Mouse (Mus musculus): ENCODE data around the gene Gm5150. TPM values are rescaled to one million over a fixed set of nuclear protein-coding genes. Genes with fewer than 3 reads are reported as not detected.
"Not testable (repeated sequence)": the region's sequence is repeated elsewhere in the genome, so short reads cannot be mapped to it uniquely, and the experiment has no call there.

The Gm5150 gene
- polyA plus RNA-seq, 1 experiment: not detected

- Histone ChIP-seq H3K4me3 (ENCODE audit: insufficient read depth, poor library complexity, severe bottlenecking) (no peak overlapping the region), H3K79me2 (ENCODE audit: control insufficient read depth, insufficient read depth) (no peaks in the 10 kb centered on the region)
Measured at GRCm38 (mm10) chr3:16007827-16008226, 1.6 kb upstream of the Gm5150 start.

GRCm38 (mm10) chr3:16003890-16004633, 2.2 kb downstream of the Gm5150 start:
- TF ChIP-seq FOSL1 (IDR thresholded peaks at IDR 0.05; ENCODE audit: insufficient read depth, low read length, poor library complexity, severe bottlenecking): no peak
- TF ChIP-seq CTCF (IDR thresholded peaks at IDR 0.05; ENCODE audit: control insufficient read depth, insufficient read depth, insufficient read length): no peak
- no peak for TF ChIP-seq MAX (IDR thresholded peaks at IDR 0.05)
- TF ChIP-seq MYOG (IDR thresholded peaks at IDR 0.05; ENCODE audit: control insufficient read depth, extremely low read depth, insufficient read length): no peak
- no peak for TF ChIP-seq USF1 (IDR thresholded peaks at IDR 0.05; ENCODE audit: low read depth)
- no peak for TF ChIP-seq CEBPB (IDR thresholded peaks at IDR 0.05; ENCODE audit: low read depth)
- no peak for TF ChIP-seq MYOD1 (IDR thresholded peaks at IDR 0.05; ENCODE audit: control insufficient read depth, insufficient read length, low read depth)
- H3K36me3 ChIP-seq (ENCODE audit: control insufficient read depth, insufficient read depth): no peaks in the 10 kb centered on the region
- H3K79me3 ChIP-seq (ENCODE audit: low read depth): no peaks in the 10 kb centered on the region
- H3K79me2 ChIP-seq (ENCODE audit: control insufficient read depth, insufficient read depth): no peaks in the 10 kb centered on the region
- no peaks in the 10 kb centered on the region for H3K27me3 ChIP-seq (ENCODE audit: control insufficient read depth, insufficient read depth, insufficient read length)
- no peak overlapping the region for H3K4me3 ChIP-seq (ENCODE audit: insufficient read depth, poor library complexity, severe bottlenecking)
- no peak overlapping the region for H3ac ChIP-seq (ENCODE audit: control insufficient read depth, insufficient read length, low read depth)

More at GRCm38 (mm10) chr3:16007827-16008226, 1.6 kb upstream of the Gm5150 start:
- no peak for TF ChIP-seq MYOD1 (IDR thresholded peaks at IDR 0.05; ENCODE audit: control insufficient read depth, insufficient read length, low read depth)
- TF ChIP-seq MYOG (IDR thresholded peaks at IDR 0.05; ENCODE audit: control insufficient read depth, extremely low read depth, insufficient read length): no peak
- TF ChIP-seq USF1 (IDR thresholded peaks at IDR 0.05; ENCODE audit: low read depth): no peak
- TF ChIP-seq MAX (IDR thresholded peaks at IDR 0.05): no peak
- TF ChIP-seq FOSL1 (IDR thresholded peaks at IDR 0.05; ENCODE audit: insufficient read depth, low read length, poor library complexity, severe bottlenecking): no peak
- TF ChIP-seq CTCF (IDR thresholded peaks at IDR 0.05; ENCODE audit: control insufficient read depth, insufficient read depth, insufficient read length): no peak
- TF ChIP-seq CEBPB (IDR thresholded peaks at IDR 0.05; ENCODE audit: low read depth): no peak
- Histone ChIP-seq H3K79me3 (ENCODE audit: low read depth) (no peaks in the 10 kb centered on the region), H3ac (ENCODE audit: control insufficient read depth, insufficient read length, low read depth) (no peak overlapping the region), H3K27me3 (ENCODE audit: control insufficient read depth, insufficient read depth, insufficient read length) (no peaks in the 10 kb centered on the region), H3K36me3 (ENCODE audit: control insufficient read depth, insufficient read depth) (no peaks in the 10 kb centered on the region)

- not testable (repeated sequence) for H3K79me2 ChIP-seq (ENCODE audit: control insufficient read depth, insufficient read depth); H3K79me3 ChIP-seq (ENCODE audit: low read depth); H3ac ChIP-seq (ENCODE audit: control insufficient read depth, insufficient read length, low read depth); H3K36me3 ChIP-seq (ENCODE audit: control insufficient read depth, insufficient read depth); H3K4me3 ChIP-seq (ENCODE audit: insufficient read depth, poor library complexity, severe bottlenecking); H3K27me3 ChIP-seq (ENCODE audit: control insufficient read depth, insufficient read depth, insufficient read length)
Measured at GRCm38 (mm10) chr3:15999479-15999878, 6.8 kb downstream of the Gm5150 start.

DNA sequence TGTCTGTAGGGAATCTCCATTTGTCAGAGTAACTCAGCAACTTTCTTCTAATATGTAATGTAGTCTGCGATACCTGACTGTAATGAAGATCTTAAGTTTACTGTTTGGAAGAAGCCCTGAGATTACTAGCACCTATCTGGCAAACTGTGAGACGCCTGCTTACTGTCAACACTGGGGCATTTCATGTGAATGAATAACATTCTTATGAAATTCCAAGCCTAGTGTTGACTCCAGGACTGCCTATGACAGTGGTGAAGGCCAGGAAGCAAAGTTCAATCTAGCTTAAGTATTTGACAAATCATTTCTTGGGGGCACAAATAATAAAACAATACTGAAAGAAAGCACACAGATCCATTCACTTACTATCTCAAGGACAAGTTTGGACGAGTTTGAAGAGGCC, 24.0 kb downstream of the Gm5150 start:
- H3K36me3 ChIP-seq (ENCODE audit: control insufficient read depth, insufficient read depth): no peaks in the 10 kb centered on the region
- no peaks in the 10 kb centered on the region for H3K79me3 ChIP-seq (ENCODE audit: low read depth)
- no peak overlapping the region for H3K4me3 ChIP-seq (ENCODE audit: insufficient read depth, poor library complexity, severe bottlenecking)
- H3K27me3 ChIP-seq (ENCODE audit: control insufficient read depth, insufficient read depth, insufficient read length): no peaks in the 10 kb centered on the region
- no peaks in the 10 kb centered on the region for H3K79me2 ChIP-seq (ENCODE audit: control insufficient read depth, insufficient read depth)
- TF ChIP-seq CEBPB (IDR thresholded peaks at IDR 0.05; ENCODE audit: low read depth): no peak
- TF ChIP-seq FOSL1 (IDR thresholded peaks at IDR 0.05; ENCODE audit: insufficient read depth, low read length, poor library complexity, severe bottlenecking): no peak
- TF ChIP-seq MYOD1 (IDR thresholded peaks at IDR 0.05; ENCODE audit: control insufficient read depth, insufficient read length, low read depth): no peak
- TF ChIP-seq MAX (IDR thresholded peaks at IDR 0.05): no peak
- no peak overlapping the region for H3ac ChIP-seq (ENCODE audit: control insufficient read depth, insufficient read length, low read depth)

GRCm38 (mm10) chr3:15956921-15957320, 49.3 kb downstream of the Gm5150 start:
- Histone ChIP-seq H3K79me3 (ENCODE audit: low read depth) (no peaks in the 10 kb centered on the region), H3K36me3 (ENCODE audit: control insufficient read depth, insufficient read depth) (no peaks in the 10 kb centered on the region), H3K79me2 (ENCODE audit: control insufficient read depth, insufficient read depth) (no peaks in the 10 kb centered on the region), H3K4me3 (ENCODE audit: insufficient read depth, poor library complexity, severe bottlenecking) (no peak overlapping the region), H3ac (ENCODE audit: control insufficient read depth, insufficient read length, low read depth) (no peak overlapping the region), H3K27me3 (ENCODE audit: control insufficient read depth, insufficient read depth, insufficient read length) (no peaks in the 10 kb centered on the region)
- TF ChIP-seq MYOD1 (IDR thresholded peaks at IDR 0.05; ENCODE audit: control insufficient read depth, insufficient read length, low read depth) (no peak), FOSL1 (IDR thresholded peaks at IDR 0.05; ENCODE audit: insufficient read depth, low read length, poor library complexity, severe bottlenecking) (no peak), CTCF (IDR thresholded peaks at IDR 0.05; ENCODE audit: control insufficient read depth, insufficient read depth, insufficient read length) (no peak), MYOG (IDR thresholded peaks at IDR 0.05; ENCODE audit: control insufficient read depth, extremely low read depth, insufficient read length) (no peak), USF1 (IDR thresholded peaks at IDR 0.05; ENCODE audit: low read depth) (no peak), MAX (IDR thresholded peaks at IDR 0.05) (no peak), CEBPB (IDR thresholded peaks at IDR 0.05; ENCODE audit: low read depth) (no peak)

Small RNAs within 50 kb of the gene (microRNA-seq; reads per million reads assigned to microRNA genes)
- gene Gm24694 (ENCODE audit: borderline microRNAs expressed): not detected

Other genes starting within 250 kb of the Gm5150 start
- not detected for gene Sirpb1c, start 157.9 kb downstream of the Gm5150 start, polyA plus RNA-seq (2012; fragmentation: generic; extraction: Trizol)

Data from C2C12 (cell line).